17 mouse cellular contexts compared by ENCODE assay signal in the genomic region with DNA sequence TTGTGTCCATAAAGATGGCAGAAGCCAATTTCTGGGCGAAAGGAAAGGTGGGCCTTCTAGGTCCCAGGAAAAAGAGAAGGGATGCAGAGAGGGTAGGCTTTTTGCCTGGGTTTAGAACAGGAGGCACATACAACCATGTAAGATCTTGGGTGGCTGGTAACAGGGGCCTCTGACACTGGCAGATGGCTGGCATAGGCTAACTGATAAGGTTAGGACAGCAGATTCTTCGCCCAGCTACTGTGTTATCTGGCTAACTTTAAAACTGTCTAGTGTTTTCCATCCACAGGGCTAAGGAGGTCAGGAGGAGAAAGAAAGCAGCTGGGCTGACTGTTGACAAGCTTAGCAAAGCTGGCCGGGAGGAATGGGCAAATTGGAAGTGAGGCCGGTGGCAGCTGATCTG. TPM values are rescaled to one million over a fixed set of nuclear protein-coding genes. Genes with fewer than 3 reads are reported as not detected.
DNase-seq lines count a peak whose midpoint lies in the region; ATAC-seq lines count a peak whose summit lies in the region.
"Had no signal": no experiment of that assay in that cellular context is flagged by ENCODE, and none has a peak within 500 bp of the region (broad histone marks: within the 10 kb centered on the region; RNA-seq: fewer than 3 reads in every experiment).

No protein-coding gene starts in this region.

- WGBS in heart, embryonic 10.5 days: 52% methylated on average over 4 of the region's 4 CpGs
- 89% methylated on average over 4 of the region's 4 CpGs for WGBS in forebrain, embryonic 12.5 days
- 90% methylated on average over 4 of the region's 4 CpGs for WGBS in embryonic facial prominence, embryonic 10.5 days

- DNase-seq in heart, postnatal 10 days: peak; percentile 29 to 31
- no peak for DNase-seq in heart, embryonic 10.5 days (ENCODE audit: low spot score)
- peak; percentile 65 for DNase-seq in c-Kit-positive CD71-positive TER-119-negative erythroid progenitor cells, embryonic 14.5 days (ENCODE audit: low read depth)
- DNase-seq in liver: peak; percentile 79
- DNase-seq in left cerebral cortex, postnatal 14 days (ENCODE audit: low spot score in 2 of 2): no peak
- no peak for DNase-seq in embryonic facial prominence, embryonic 10.5 days (ENCODE audit: low spot score)
- DNase-seq: adrenal gland, postnatal 36 days; cerebellum, postnatal 25 days; gastrocnemius, adult 2 months; thymus, postnatal 14 days had no signal

- no peak overlapping the region for H3K4me2 ChIP-seq in forebrain, embryonic 12.5 days
- H3K4me2 ChIP-seq: limb, embryonic 12.5 days; lung, embryonic 15.5 days; midbrain, embryonic 15.5 days had no signal

- no peak overlapping the region for H3K27ac ChIP-seq in heart, embryonic 10.5 days
- H3K27ac ChIP-seq in forebrain, embryonic 12.5 days: no peak overlapping the region
- no peak overlapping the region for H3K27ac ChIP-seq in embryonic facial prominence, embryonic 10.5 days (replicated peaks)
- H3K27ac ChIP-seq: gastrocnemius, adult 2 months; limb, embryonic 12.5 days; lung, embryonic 15.5 days; midbrain, embryonic 15.5 days had no signal

- intact Hi-C loops in heart, postnatal 10 days (cut with DNase I): loop anchor here (10.0 kb wide), 1 partner anchor 236 kb away; a partner anchor contains a TSS
- intact Hi-C loops in left cerebral cortex, postnatal 14 days (cut with DNase I): no loop called here

- H3K9me3 ChIP-seq in heart, embryonic 10.5 days: no peaks in the 10 kb centered on the region
- no peaks in the 10 kb centered on the region for H3K9me3 ChIP-seq in forebrain, embryonic 12.5 days
- 0 out of 2 replicates have a peak, but pooled peaks cover 5% of the 10 kb centered on the region for H3K9me3 ChIP-seq in embryonic facial prominence, embryonic 10.5 days
- H3K9me3 ChIP-seq: lung, embryonic 15.5 days; midbrain, embryonic 15.5 days had no signal

- H3K36me3 ChIP-seq in heart, embryonic 10.5 days: peaks cover 32% of the 10 kb centered on the region
- no peaks in the 10 kb centered on the region for H3K36me3 ChIP-seq in forebrain, embryonic 12.5 days (replicated peaks)
- no peaks in the 10 kb centered on the region for H3K36me3 ChIP-seq in embryonic facial prominence, embryonic 10.5 days (replicated peaks)
- H3K36me3 ChIP-seq: limb, embryonic 12.5 days; lung, embryonic 15.5 days; midbrain, embryonic 15.5 days had no signal

- no peaks in the 10 kb centered on the region for H3K27me3 ChIP-seq in heart, embryonic 10.5 days (ENCODE audit: insufficient read depth, poor library complexity, severe bottlenecking)
- no peaks in the 10 kb centered on the region for H3K27me3 ChIP-seq in forebrain, embryonic 12.5 days
- no peaks in the 10 kb centered on the region for H3K27me3 ChIP-seq in embryonic facial prominence, embryonic 10.5 days (replicated peaks; ENCODE audit: low read depth, poor library complexity, severe bottlenecking)
- H3K27me3 ChIP-seq: limb, embryonic 12.5 days; lung, embryonic 15.5 days; midbrain, embryonic 15.5 days; Patski had no signal

- 0 out of 2 replicates have a peak, but pooled peaks have one; percentile 30 for ATAC-seq in megakaryocyte, adult 5-6 weeks (ENCODE audit: poor library complexity, severe bottlenecking)
- ATAC-seq in forebrain, embryonic 12.5 days (ENCODE audit: low FRiP score): no peak
- ATAC-seq: activated CD4-positive, CD25-positive, alpha-beta regulatory T cell, adult 4 months; midbrain, embryonic 15.5 days; Patski had no signal

- H3K4me1 ChIP-seq in heart, embryonic 10.5 days: 0 out of 2 replicates have a peak, but pooled peaks cover 6% of the 10 kb centered on the region
- H3K4me1 ChIP-seq in forebrain, embryonic 12.5 days: no peaks in the 10 kb centered on the region
- H3K4me1 ChIP-seq in embryonic facial prominence, embryonic 10.5 days: no peaks in the 10 kb centered on the region; the same call in 1 of the 2 replicates
- H3K4me1 ChIP-seq: limb, embryonic 12.5 days; lung, embryonic 15.5 days; midbrain, embryonic 15.5 days had no signal

- H3K4me3 ChIP-seq in heart, embryonic 10.5 days: no peak overlapping the region
- H3K4me3 ChIP-seq in forebrain, embryonic 12.5 days (replicated peaks): no peak overlapping the region
- no peak overlapping the region for H3K4me3 ChIP-seq in embryonic facial prominence, embryonic 10.5 days
- H3K4me3 ChIP-seq: gastrocnemius, adult 2 months; limb, embryonic 12.5 days; lung, embryonic 15.5 days; midbrain, embryonic 15.5 days had no signal

- no peak overlapping the region for H3K9ac ChIP-seq in forebrain, embryonic 12.5 days
- H3K9ac ChIP-seq: limb, embryonic 12.5 days; lung, embryonic 15.5 days; midbrain, embryonic 15.5 days had no signal

RNA-seq across cellular contexts. Expression of a gene that starts 18.9 kb away (rescaled TPM):
- 10 to 100 TPM; 70.1 to 77.5 TPM for total RNA-seq in heart, postnatal 10 days (2021)
- polyA plus RNA-seq in heart, embryonic 10.5 days (2016; fragmentation: Nextera tagmentation; extraction: Ambion mirVana): 124 and 136 TPM in 2 replicates
- total RNA-seq in megakaryocyte, adult 5-6 weeks (2015): 167 and 184 TPM in 2 replicates
- 162 and 164 TPM in 2 replicates for total RNA-seq in megakaryocyte, adult 5-6 weeks (2017)
- total RNA-seq in left cerebral cortex, postnatal 14 days (2021): 100 to 1,000 TPM; 142 to 149 TPM
- polyA plus RNA-seq in forebrain, embryonic 12.5 days (2016; fragmentation: Nextera tagmentation; extraction: Ambion mirVana): 164 and 168 TPM in 2 replicates
- 140 and 147 TPM in 2 replicates for polyA plus RNA-seq in embryonic facial prominence, embryonic 10.5 days (2016; fragmentation: Nextera tagmentation; extraction: Ambion mirVana)

RNA-seq across cellular contexts. Expression of a gene that starts 19.1 kb away (rescaled TPM):
- 10 to 100 TPM; 16.6 to 16.7 TPM for total RNA-seq in heart, postnatal 10 days (2021)
- 89.3 and 122 TPM in 2 replicates for polyA plus RNA-seq in heart, embryonic 10.5 days (2016; fragmentation: Nextera tagmentation; extraction: Ambion mirVana)
- 62.3 and 68.5 TPM in 2 replicates for total RNA-seq in megakaryocyte, adult 5-6 weeks (2015)
- total RNA-seq in megakaryocyte, adult 5-6 weeks (2017): 59.6 and 62.7 TPM in 2 replicates
- 10 to 100 TPM; 33.2 TPM for total RNA-seq in left cerebral cortex, postnatal 14 days (2021)
- polyA plus RNA-seq in forebrain, embryonic 12.5 days (2016; fragmentation: Nextera tagmentation; extraction: Ambion mirVana): 112 and 115 TPM in 2 replicates
- polyA plus RNA-seq in embryonic facial prominence, embryonic 10.5 days (2016; fragmentation: Nextera tagmentation; extraction: Ambion mirVana): 154 and 158 TPM in 2 replicates

Comparison
In these comparisons a context has a peak if more than half of its experiments do, and no peak if none do; other contexts are left out.
1. DNase-seq: peak in heart, postnatal 10 days (2 of 2), c-Kit-positive CD71-positive TER-119-negative erythroid progenitor cells, embryonic 14.5 days (single experiment) and liver (single experiment); none in heart, embryonic 10.5 days (single experiment), left cerebral cortex, postnatal 14 days (0 of 2) and embryonic facial prominence, embryonic 10.5 days (single experiment).